Mouse (Mus musculus) A20 (cell line): ENCODE measurements around the gene Calr.

ENCODE experiments used
- DNase-seq: peaks from one replicate; pipeline ENCODE4 v3.0.0-alpha.2; 2011; ENCODE audit warnings: low read depth, low spot score

Calr gene

GRCm38 (mm10) chr8:84815547-84815946, 31.2 kb downstream of the Calr start:
- peak; percentile 89 for DNase-seq

DNA sequence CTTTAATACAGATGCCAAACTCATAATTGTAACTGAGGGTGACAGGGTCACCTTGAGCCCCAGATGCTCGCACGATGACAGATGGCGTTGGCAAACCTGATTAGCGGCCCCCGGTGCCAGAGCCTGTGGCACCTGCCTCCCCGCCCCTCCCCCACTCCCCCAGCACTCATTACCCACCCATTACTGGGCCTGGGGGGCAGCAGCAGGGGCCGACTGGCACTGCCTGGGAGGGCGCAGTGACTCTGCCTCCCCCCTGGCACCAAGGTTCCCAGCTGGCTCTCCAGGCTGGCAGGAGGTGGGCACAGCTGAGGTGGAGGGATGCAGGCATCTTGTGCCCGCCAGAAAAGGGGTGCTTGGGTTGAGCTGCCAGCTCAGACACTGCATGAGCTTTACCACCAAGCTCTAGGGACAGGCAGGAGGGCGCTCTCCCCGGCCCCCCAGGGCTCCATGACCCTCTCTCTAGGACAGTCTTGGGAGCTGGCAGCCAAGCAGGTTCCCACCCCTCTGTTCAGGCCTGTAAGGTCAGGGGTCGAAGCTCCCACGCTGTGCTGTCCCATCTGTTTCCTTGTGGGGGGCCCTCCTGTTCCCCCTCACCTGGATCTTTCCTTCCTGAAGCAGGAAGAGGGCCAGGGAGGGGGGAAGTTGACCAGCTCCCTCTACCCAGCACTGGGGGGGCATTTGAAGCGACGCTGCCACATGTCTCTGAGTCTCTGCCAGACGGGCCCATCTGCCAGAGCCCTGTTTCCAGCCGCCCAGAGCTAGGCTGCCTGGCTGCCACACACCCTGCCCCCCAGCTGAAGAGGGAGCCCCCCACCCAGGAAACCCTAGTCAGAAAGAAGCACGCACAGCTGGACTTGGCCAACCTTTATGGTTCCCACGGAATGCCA, 31.9 kb downstream of the Calr start:
- no peak for DNase-seq

GRCm38 (mm10) chr8:84814240-84814554, 32.5 kb downstream of the Calr start:
- no peak for DNase-seq

DNA sequence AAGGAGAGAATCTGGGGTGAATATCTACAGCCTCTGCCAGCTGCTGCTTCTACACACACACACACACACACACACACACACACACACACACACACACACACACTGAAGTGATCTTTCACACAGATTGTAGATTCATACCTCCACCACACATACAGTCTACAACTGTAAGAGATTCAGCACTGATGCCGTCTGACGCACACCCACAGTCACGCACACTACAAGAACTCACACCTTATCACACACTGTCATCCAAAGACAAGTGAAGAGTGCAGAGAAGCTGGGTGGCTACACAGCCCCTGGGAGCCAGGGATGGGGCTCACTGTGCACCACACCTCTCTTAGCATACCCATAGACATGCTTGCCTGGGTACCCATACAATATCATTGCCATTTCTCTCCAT, 32.9 kb downstream of the Calr start:
- DNase-seq = no peak

GRCm38 (mm10) chr8:84813059-84813458, 33.7 kb downstream of the Calr start:
- peak; percentile 71 for DNase-seq

GRCm38 (mm10) chr8:84811303-84811702, 35.4 kb downstream of the Calr start:
- no peak for DNase-seq

DNA sequence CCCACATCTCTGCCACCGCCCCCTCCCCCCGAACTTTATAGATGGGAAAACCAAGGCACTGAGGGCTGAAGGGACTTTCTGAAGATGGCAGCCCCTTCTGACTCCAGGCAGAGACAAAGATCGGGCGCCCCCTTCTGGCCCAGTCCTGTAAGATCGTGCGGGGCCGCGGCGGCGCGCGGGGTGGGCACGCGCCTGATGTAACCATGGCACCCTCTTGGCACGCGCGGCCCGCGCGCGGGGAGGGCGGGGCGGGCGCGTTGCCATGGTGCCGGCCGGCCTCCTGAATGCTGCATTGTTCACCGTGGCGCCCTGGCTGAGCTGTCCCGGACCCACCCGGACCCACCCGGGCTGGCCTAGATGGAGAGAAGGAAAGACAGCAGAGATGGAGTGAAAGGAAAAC, 35.8 kb downstream of the Calr start:
- peak; percentile 89 for DNase-seq

- DNase-seq = no peak
Measured at GRCm38 (mm10) chr8:84809941-84810280, 36.8 kb downstream of the Calr start.

GRCm38 (mm10) chr8:84809109-84809940, 37.4 kb downstream of the Calr start:
- DNase-seq = no peak

DNA sequence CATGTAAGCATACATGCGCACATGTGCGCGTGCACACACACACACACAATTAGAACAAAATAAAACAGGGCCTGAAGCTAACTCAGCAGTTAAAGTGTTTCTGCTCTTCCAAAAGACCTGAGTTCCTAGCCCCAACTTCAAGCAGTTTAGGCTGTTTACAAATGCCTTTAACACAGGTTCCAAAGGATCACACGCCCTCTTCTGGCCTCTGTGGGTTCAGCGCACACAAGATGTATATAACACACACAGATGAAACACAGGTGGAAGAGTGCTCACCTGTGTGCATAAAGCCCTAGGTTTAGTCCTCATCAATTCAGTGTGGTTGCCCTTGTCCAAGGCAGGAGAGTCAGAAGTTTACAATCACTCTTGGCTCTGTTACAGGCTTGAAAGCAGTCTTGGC, 40.7 kb downstream of the Calr start:
- DNase-seq = no peak

- DNase-seq = peak; percentile 59
Measured at GRCm38 (mm10) chr8:84799999-84800831, 46.5 kb downstream of the Calr start, which contains the start of gene Nfix. TSS of gene Nfix (minus strand) at chr8:84800344.

GRCm38 (mm10) chr8:84799136-84799931, 47.4 kb downstream of the Calr start:
- DNase-seq = peak; percentile 26

GRCm38 (mm10) chr8:84798446-84799135, 48.1 kb downstream of the Calr start:
- no peak for DNase-seq

- DNase-seq = no peak
Measured at GRCm38 (mm10) chr8:84797971-84798370, 48.8 kb downstream of the Calr start.

- DNase-seq = no peak
Measured at GRCm38 (mm10) chr8:84797256-84797797, 49.4 kb downstream of the Calr start.

- no peak for DNase-seq
Measured at GRCm38 (mm10) chr8:84794486-84794885, 52.2 kb downstream of the Calr start.

- DNase-seq = no peak
Measured at GRCm38 (mm10) chr8:84793791-84794485, 52.8 kb downstream of the Calr start.

GRCm38 (mm10) chr8:84793134-84793533, 53.6 kb downstream of the Calr start:
- DNase-seq = no peak

DNA sequence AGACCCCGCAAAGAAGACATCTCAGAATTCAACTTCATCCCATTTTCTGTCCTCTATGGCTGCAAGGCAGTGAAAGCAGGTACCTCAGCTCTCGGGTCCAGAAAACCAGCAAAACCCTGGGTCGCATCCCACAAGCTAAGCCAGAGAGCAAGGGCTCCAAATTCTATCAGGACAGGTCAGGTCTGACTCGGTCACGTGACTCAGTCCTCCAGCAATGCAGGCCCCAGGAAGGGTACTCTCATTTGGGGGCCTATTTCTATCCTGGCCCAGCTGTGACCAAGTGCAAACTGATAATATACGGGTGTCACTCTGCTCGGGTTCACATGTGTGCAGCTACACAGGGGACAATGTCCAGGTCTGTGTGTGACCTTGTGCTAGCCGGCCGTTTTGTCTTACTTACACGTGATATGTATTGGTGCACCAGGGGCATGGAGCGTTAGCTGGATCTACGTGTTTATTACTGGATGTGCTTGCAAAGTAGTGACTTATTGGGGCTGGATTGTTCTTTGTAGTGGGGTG, 54.2 kb downstream of the Calr start:
- no peak for DNase-seq
